Mouse (Mus musculus): ENCODE data around the gene Akr1c21. TPM values are rescaled to one million over a fixed set of nuclear protein-coding genes. Genes with fewer than 3 reads are reported as not detected.
"Not testable (repeated sequence)": the region's sequence is repeated elsewhere in the genome, so short reads cannot be mapped to it uniquely, and the experiment has no call there.

The Akr1c21 gene
- not detected in 2 replicates for total RNA-seq (2014; fragmentation: Nextera tagmentation)
- not detected in 2 replicates for total RNA-seq (2017)

- ATAC-seq (replicated peaks; ENCODE audit: low FRiP score, low TSS enrichment, poor library complexity, severe bottlenecking): no peak
These were observed at the start of gene Akr1c21 for GRCm38 (mm10) chr13:4573871-4574270. Gene Akr1c21 (plus strand): TSS chr13:4574075.

- no peak for ATAC-seq (replicated peaks; ENCODE audit: low FRiP score, low TSS enrichment, poor library complexity, severe bottlenecking)
These were observed 14.7 kb upstream of the Akr1c21 start for GRCm38 (mm10) chr13:4559143-4559542.

- ATAC-seq (replicated peaks; ENCODE audit: low FRiP score, low TSS enrichment, poor library complexity, severe bottlenecking): no peak
These were observed 13.4 kb upstream of the Akr1c21 start for GRCm38 (mm10) chr13:4560500-4560899.

- ATAC-seq (replicated peaks; ENCODE audit: low FRiP score, low TSS enrichment, poor library complexity, severe bottlenecking): no peak
These were observed 7.9 kb upstream of the Akr1c21 start for GRCm38 (mm10) chr13:4565996-4566395.

GRCm38 (mm10) chr13:4576921-4577320, 3.0 kb downstream of the Akr1c21 start:
- no peak for ATAC-seq (replicated peaks; ENCODE audit: low FRiP score, low TSS enrichment, poor library complexity, severe bottlenecking)

GRCm38 (mm10) chr13:4603431-4603830, 29.6 kb downstream of the Akr1c21 start:
- not testable (repeated sequence) for ATAC-seq (replicated peaks; ENCODE audit: low FRiP score, low TSS enrichment, poor library complexity, severe bottlenecking)

GRCm38 (mm10) chr13:4606821-4607220, 32.9 kb downstream of the Akr1c21 start:
- ATAC-seq (replicated peaks; ENCODE audit: low FRiP score, low TSS enrichment, poor library complexity, severe bottlenecking): no peak

- ATAC-seq (replicated peaks; ENCODE audit: low FRiP score, low TSS enrichment, poor library complexity, severe bottlenecking): peak; percentile 65
These were observed 34.7 kb downstream of the Akr1c21 start for GRCm38 (mm10) chr13:4608530-4608929.

- peak; percentile 100 for ATAC-seq (replicated peaks; ENCODE audit: low FRiP score, low TSS enrichment, poor library complexity, severe bottlenecking)
These were observed 35.1 kb downstream of the Akr1c21 start, which contains the start of gene Akr1e1 for GRCm38 (mm10) chr13:4608961-4609409. Gene Akr1e1 (minus strand): TSS chr13:4609174.

- no peak for ATAC-seq (replicated peaks; ENCODE audit: low FRiP score, low TSS enrichment, poor library complexity, severe bottlenecking)
These were observed 37.0 kb downstream of the Akr1c21 start for GRCm38 (mm10) chr13:4610902-4611301.

Other genes with a start within 250 kb of the Akr1c21 start
- gene Akr1c6, start 139.8 kb upstream of the Akr1c21 start, total RNA-seq (2014; fragmentation: Nextera tagmentation): not detected in 2 replicates
- gene Akr1c6, start 139.8 kb upstream of the Akr1c21 start, total RNA-seq (2017): not detected in 2 replicates
- gene Akr1c20, start 50.7 kb upstream of the Akr1c21 start, total RNA-seq (2014; fragmentation: Nextera tagmentation): not detected in 2 replicates
- gene Akr1c20, start 50.7 kb upstream of the Akr1c21 start, total RNA-seq (2017): not detected in 2 replicates
- gene Akr1e1, start 35.1 kb downstream of the Akr1c21 start, total RNA-seq (2014; fragmentation: Nextera tagmentation): 18.1 and 44.8 TPM in 2 replicates
- 11.5 and 13.7 TPM in 2 replicates for gene Akr1e1, start 35.1 kb downstream of the Akr1c21 start, total RNA-seq (2017)